Mouse (Mus musculus): ENCODE data around the gene U2af1l4. TPM values are rescaled to one million over a fixed set of nuclear protein-coding genes. Genes with fewer than 3 reads are reported as not detected.

The U2af1l4 gene
- polyA plus RNA-seq, 1 experiment from 2014 or later = 86.0 TPM

GRCm38 (mm10) chr7:30589435-30590301 is 26.6 kb downstream of the U2af1l4 start:
- Histone ChIP-seq H3K27ac (ENCODE audit: low read length) (peak overlapping the region; percentile 94), H3K4me2 (replicated peaks; ENCODE audit: low read depth, low read length) (peak overlapping the region; percentile 73), H3K9me3 (ENCODE audit: low read length) (no peaks in the 10 kb centered on the region), H3K4me1 (ENCODE audit: insufficient read depth, low read depth, low read length) (peaks cover 4% of the 10 kb centered on the region), H3K4me3 (ENCODE audit: low read depth, low read length) (peak overlapping the region; percentile 95), H3K9ac (replicated peaks; ENCODE audit: low read depth) (peak overlapping the region; percentile 54), H3K36me3 (ENCODE audit: insufficient read depth, low read length) (0 out of 2 replicates have a peak, but pooled peaks cover 2% of the 10 kb centered on the region), H3K27me3 (replicated peaks; ENCODE audit: insufficient read depth, low read length) (no peaks in the 10 kb centered on the region)
- WGBS = 20% methylated on average over 40 of the region's 40 CpGs
- TF ChIP-seq EP300 (IDR thresholded peaks at IDR 0.05) = peak; percentile 39; the same call in 1 of the 2 replicates
- TF ChIP-seq CTCF (IDR thresholded peaks at IDR 0.05) = peak; percentile 94
- DNase-seq (ENCODE audit: low spot score) (peak; percentile 91), ATAC-seq (peak; percentile 56)

- Histone ChIP-seq H3K9me3 (ENCODE audit: low read length) (no peaks in the 10 kb centered on the region), H3K27ac (ENCODE audit: low read length) (no peak overlapping the region), H3K4me2 (replicated peaks; ENCODE audit: low read depth, low read length) (no peak overlapping the region), H3K4me1 (ENCODE audit: insufficient read depth, low read depth, low read length) (peaks cover 4% of the 10 kb centered on the region), H3K27me3 (replicated peaks; ENCODE audit: insufficient read depth, low read length) (no peaks in the 10 kb centered on the region), H3K36me3 (ENCODE audit: insufficient read depth, low read length) (no peaks in the 10 kb centered on the region), H3K4me3 (ENCODE audit: low read depth, low read length) (no peak overlapping the region), H3K9ac (replicated peaks; ENCODE audit: low read depth) (no peak overlapping the region)
- DNase-seq (ENCODE audit: low spot score) = no peak
- TF ChIP-seq EP300 (IDR thresholded peaks at IDR 0.05) (no peak), CTCF (IDR thresholded peaks at IDR 0.05) (no peak)
- WGBS = 82% methylated on average over 9 of the region's 9 CpGs
- ATAC-seq = no peak
Measured at GRCm38 (mm10) chr7:30590927-30591604, 28.0 kb downstream of the U2af1l4 start.

DNA sequence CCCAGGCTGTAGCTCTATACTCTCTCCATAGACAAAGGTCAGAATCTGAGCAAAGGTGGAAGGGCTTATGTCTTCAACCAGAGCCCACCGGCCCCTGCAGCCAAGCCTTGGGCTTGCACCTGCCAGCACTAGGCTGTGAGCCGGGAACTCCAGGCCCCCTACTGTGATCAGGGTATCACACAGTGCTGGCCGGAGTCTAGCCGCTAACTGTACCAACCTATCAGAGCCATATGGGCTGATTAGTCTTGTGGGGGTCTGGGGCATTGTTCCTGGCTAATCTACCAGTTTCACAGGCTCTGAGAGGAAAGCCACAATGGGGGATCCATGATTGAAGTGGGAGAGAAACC is 28.5 kb downstream of the U2af1l4 start:
- WGBS = 62% methylated on average over 4 of the region's 4 CpGs

DNA sequence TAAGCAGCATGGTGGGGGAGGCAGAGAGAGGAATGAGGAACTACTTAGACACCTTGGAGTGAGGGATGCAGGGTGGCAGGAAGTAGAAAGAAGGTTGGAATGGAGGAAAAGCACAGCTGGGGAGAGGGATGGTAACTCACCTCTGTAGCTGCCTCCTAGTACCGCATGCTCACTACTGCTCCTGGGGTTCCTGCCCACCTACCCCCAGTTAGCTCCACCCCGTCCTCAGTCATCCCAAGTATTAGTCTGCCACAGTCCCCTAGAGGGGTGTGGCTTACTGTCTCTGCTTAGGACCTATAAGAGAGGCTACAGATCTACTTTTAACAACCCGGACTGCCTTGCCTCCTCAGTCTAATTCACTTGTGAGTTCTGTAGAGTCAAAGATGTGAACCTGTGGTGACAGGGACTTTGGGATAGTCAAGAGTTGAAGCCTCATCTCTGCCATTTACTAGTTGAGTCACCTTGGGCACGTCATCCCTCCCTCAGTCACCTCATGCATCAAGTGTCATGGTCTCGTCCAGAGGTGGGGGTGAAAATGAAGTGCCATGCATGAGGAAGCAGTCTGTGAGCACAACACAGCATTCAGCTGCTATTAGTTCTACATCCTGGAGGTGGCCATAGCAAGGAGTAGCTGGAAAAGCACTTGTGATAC is 29.8 kb downstream of the U2af1l4 start:
- H3K4me1 ChIP-seq (ENCODE audit: insufficient read depth, low read depth, low read length) = 0 out of 2 replicates have a peak, but pooled peaks cover 2% of the 10 kb centered on the region
- no peak overlapping the region for H3K4me3 ChIP-seq (ENCODE audit: low read depth, low read length)
- WGBS = 23% methylated on average over 5 of the region's 5 CpGs
- H3K9ac ChIP-seq (replicated peaks; ENCODE audit: low read depth) = no peak overlapping the region
- no peaks in the 10 kb centered on the region for H3K36me3 ChIP-seq (ENCODE audit: insufficient read depth, low read length)
- TF ChIP-seq EP300 (IDR thresholded peaks at IDR 0.05) (no peak), CTCF (IDR thresholded peaks at IDR 0.05) (peak; percentile 37)
- ATAC-seq (no peak), DNase-seq (ENCODE audit: low spot score) (peak; percentile 47)
- no peak overlapping the region for H3K4me2 ChIP-seq (replicated peaks; ENCODE audit: low read depth, low read length)
- no peaks in the 10 kb centered on the region for H3K9me3 ChIP-seq (ENCODE audit: low read length)
- H3K27ac ChIP-seq (ENCODE audit: low read length) = peak overlapping the region; percentile 47
- H3K27me3 ChIP-seq (replicated peaks; ENCODE audit: insufficient read depth, low read length) = no peaks in the 10 kb centered on the region

More for the DNA sequence above, 28.5 kb downstream of the U2af1l4 start:
- ATAC-seq = no peak
- Histone ChIP-seq H3K27me3 (replicated peaks; ENCODE audit: insufficient read depth, low read length) (no peaks in the 10 kb centered on the region), H3K36me3 (ENCODE audit: insufficient read depth, low read length) (no peaks in the 10 kb centered on the region), H3K9me3 (ENCODE audit: low read length) (no peaks in the 10 kb centered on the region), H3K9ac (replicated peaks; ENCODE audit: low read depth) (no peak overlapping the region), H3K4me2 (replicated peaks; ENCODE audit: low read depth, low read length) (no peak overlapping the region), H3K4me1 (ENCODE audit: insufficient read depth, low read depth, low read length) (peaks cover 4% of the 10 kb centered on the region), H3K4me3 (ENCODE audit: low read depth, low read length) (no peak overlapping the region), H3K27ac (ENCODE audit: low read length) (no peak overlapping the region)
- TF ChIP-seq CTCF (IDR thresholded peaks at IDR 0.05) (no peak), EP300 (IDR thresholded peaks at IDR 0.05) (no peak)
- DNase-seq (ENCODE audit: low spot score) = no peak

GRCm38 (mm10) chr7:30593579-30594509 is 30.7 kb downstream of the U2af1l4 start:
- DNase-seq (ENCODE audit: low spot score) (no peak), ATAC-seq (no peak)
- no peaks in the 10 kb centered on the region for H3K9me3 ChIP-seq (ENCODE audit: low read length)
- no peaks in the 10 kb centered on the region for H3K36me3 ChIP-seq (ENCODE audit: insufficient read depth, low read length)
- H3K27ac ChIP-seq (ENCODE audit: low read length) = peak overlapping the region; percentile 47; the same call in 1 of the 2 replicates
- H3K9ac ChIP-seq (replicated peaks; ENCODE audit: low read depth) = no peak overlapping the region
- WGBS = 77% methylated on average over 10 of the region's 10 CpGs
- H3K4me2 ChIP-seq (replicated peaks; ENCODE audit: low read depth, low read length) = no peak overlapping the region
- H3K4me1 ChIP-seq (ENCODE audit: insufficient read depth, low read depth, low read length) = peaks cover 2% of the 10 kb centered on the region; the same call in 1 of the 2 replicates
- TF ChIP-seq EP300 (IDR thresholded peaks at IDR 0.05) = no peak
- H3K4me3 ChIP-seq (ENCODE audit: low read depth, low read length) = no peak overlapping the region
- H3K27me3 ChIP-seq (replicated peaks; ENCODE audit: insufficient read depth, low read length) = no peaks in the 10 kb centered on the region
